Mouse (Mus musculus): ENCODE measurements at regions not wholly inside any gene's neighbourhood (a gene's known extent, or its start where the extent isn't known, plus 50 kb on each side); places are given as distances from the start of the nearest gene placed in this dataset.
A peak's percentile ranks its signal among the peaks of the same experiment; 100 is the strongest.

GRCm38 (mm10) chr2:51467027-51467694 is 160.2 kb upstream of the Tas2r134 start:
- Histone ChIP-seq H3K36me3 (ENCODE audit: control insufficient read depth, insufficient read depth, low read length) (no peaks in the 10 kb centered on the region), H3K4me1 (ENCODE audit: control insufficient read depth, insufficient read depth, low read length) (peaks cover 4% of the 10 kb centered on the region; the same call in 1 of the 2 replicates), H3K27ac (ENCODE audit: insufficient read depth, low read depth, low read length) (no peak overlapping the region), H3K4me3 (ENCODE audit: insufficient read depth, low read depth, low read length) (no peak overlapping the region), H3K27me3 (replicated peaks; ENCODE audit: control insufficient read depth, insufficient read depth, low read length) (no peaks in the 10 kb centered on the region)
- DNase-seq = peak; percentile 19
- TF ChIP-seq CTCF (conservative IDR thresholded peaks at IDR 0.05; ENCODE audit: insufficient read depth, insufficient read length, low read depth, low read length) = no peak
- no peak for TF ChIP-seq POLR2A (IDR thresholded peaks at IDR 0.05; ENCODE audit: low read depth, low read length)
- WGBS = 57% methylated on average over 7 of the region's 7 CpGs

GRCm38 (mm10) chr2:51466003-51466402 is 161.3 kb upstream of the Tas2r134 start:
- no peak for DNase-seq
- Histone ChIP-seq H3K4me3 (ENCODE audit: insufficient read depth, low read depth, low read length) (no peak overlapping the region), H3K27me3 (replicated peaks; ENCODE audit: control insufficient read depth, insufficient read depth, low read length) (no peaks in the 10 kb centered on the region), H3K4me1 (ENCODE audit: control insufficient read depth, insufficient read depth, low read length) (peaks cover 4% of the 10 kb centered on the region; the same call in 1 of the 2 replicates), H3K27ac (ENCODE audit: insufficient read depth, low read depth, low read length) (no peak overlapping the region), H3K36me3 (ENCODE audit: control insufficient read depth, insufficient read depth, low read length) (no peaks in the 10 kb centered on the region)
- 94% methylated on average over 7 of the region's 7 CpGs for WGBS
- TF ChIP-seq POLR2A (IDR thresholded peaks at IDR 0.05; ENCODE audit: low read depth, low read length) = no peak

DNA sequence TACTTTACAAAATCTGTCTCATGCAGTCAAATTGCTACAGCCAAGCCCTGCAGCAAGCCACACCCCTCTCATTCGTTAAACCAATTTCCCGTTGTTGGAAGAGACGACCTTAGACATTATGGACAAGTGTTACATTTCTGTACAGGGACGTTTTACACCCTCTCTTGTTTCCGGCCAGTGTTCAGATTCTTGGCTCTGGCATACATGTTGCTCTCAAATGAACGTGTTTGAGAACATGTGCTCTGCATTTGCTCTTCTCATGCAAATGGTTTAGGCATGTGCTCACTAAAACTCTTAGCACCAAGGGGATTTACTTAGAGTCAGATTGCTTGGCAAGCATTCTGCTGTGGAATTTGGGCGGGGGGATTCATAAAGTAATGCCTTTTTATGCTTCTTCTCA is 161.7 kb upstream of the Tas2r134 start:
- H3K27me3 ChIP-seq (replicated peaks; ENCODE audit: control insufficient read depth, insufficient read depth, low read length) = no peaks in the 10 kb centered on the region
- WGBS = 55% methylated on average over 7 of the region's 7 CpGs
- no peak overlapping the region for H3K27ac ChIP-seq (ENCODE audit: insufficient read depth, low read depth, low read length)
- no peak overlapping the region for H3K4me3 ChIP-seq (ENCODE audit: insufficient read depth, low read depth, low read length)
- no peaks in the 10 kb centered on the region for H3K36me3 ChIP-seq (ENCODE audit: control insufficient read depth, insufficient read depth, low read length)
- no peak for DNase-seq
- peaks cover 4% of the 10 kb centered on the region; the same call in 1 of the 2 replicates for H3K4me1 ChIP-seq (ENCODE audit: control insufficient read depth, insufficient read depth, low read length)
- TF ChIP-seq POLR2A (IDR thresholded peaks at IDR 0.05; ENCODE audit: low read depth, low read length) (no peak), CTCF (conservative IDR thresholded peaks at IDR 0.05; ENCODE audit: insufficient read depth, insufficient read length, low read depth, low read length) (no peak)

GRCm38 (mm10) chr2:51464356-51464755 is 163.0 kb upstream of the Tas2r134 start:
- TF ChIP-seq CTCF (conservative IDR thresholded peaks at IDR 0.05; ENCODE audit: insufficient read depth, insufficient read length, low read depth, low read length) (no peak), POLR2A (IDR thresholded peaks at IDR 0.05; ENCODE audit: low read depth, low read length) (no peak)
- no peaks in the 10 kb centered on the region for H3K27me3 ChIP-seq (replicated peaks; ENCODE audit: control insufficient read depth, insufficient read depth, low read length)
- no peak overlapping the region for H3K4me3 ChIP-seq (ENCODE audit: insufficient read depth, low read depth, low read length)
- H3K36me3 ChIP-seq (ENCODE audit: control insufficient read depth, insufficient read depth, low read length) = no peaks in the 10 kb centered on the region
- 75% methylated on average over 2 of the region's 2 CpGs for WGBS
- peaks cover 4% of the 10 kb centered on the region; the same call in 1 of the 2 replicates for H3K4me1 ChIP-seq (ENCODE audit: control insufficient read depth, insufficient read depth, low read length)
- DNase-seq = no peak
- no peak overlapping the region for H3K27ac ChIP-seq (ENCODE audit: insufficient read depth, low read depth, low read length)

DNA sequence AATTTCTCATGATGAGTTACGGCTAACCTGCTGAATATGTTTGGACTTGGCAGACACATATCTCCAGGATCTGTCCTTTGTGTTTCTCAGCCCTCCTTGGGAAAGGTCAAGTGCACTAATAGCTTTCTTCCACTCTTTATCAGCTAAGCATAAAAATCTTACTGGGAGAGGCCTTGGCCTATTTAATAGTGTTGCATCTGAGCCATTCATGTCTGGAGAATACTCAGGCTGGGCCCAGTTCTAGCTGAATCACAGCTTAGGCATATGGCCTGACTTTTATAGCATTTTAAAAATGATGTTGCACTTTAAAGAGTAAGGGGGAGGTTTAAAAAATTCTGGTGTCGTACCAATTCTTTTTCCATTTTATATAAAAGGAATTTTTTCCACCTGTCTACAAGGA is 166.4 kb upstream of the Tas2r134 start:
- TF ChIP-seq CTCF (conservative IDR thresholded peaks at IDR 0.05; ENCODE audit: insufficient read depth, insufficient read length, low read depth, low read length) (no peak), POLR2A (IDR thresholded peaks at IDR 0.05; ENCODE audit: low read depth, low read length) (no peak)
- no peak for DNase-seq

DNA sequence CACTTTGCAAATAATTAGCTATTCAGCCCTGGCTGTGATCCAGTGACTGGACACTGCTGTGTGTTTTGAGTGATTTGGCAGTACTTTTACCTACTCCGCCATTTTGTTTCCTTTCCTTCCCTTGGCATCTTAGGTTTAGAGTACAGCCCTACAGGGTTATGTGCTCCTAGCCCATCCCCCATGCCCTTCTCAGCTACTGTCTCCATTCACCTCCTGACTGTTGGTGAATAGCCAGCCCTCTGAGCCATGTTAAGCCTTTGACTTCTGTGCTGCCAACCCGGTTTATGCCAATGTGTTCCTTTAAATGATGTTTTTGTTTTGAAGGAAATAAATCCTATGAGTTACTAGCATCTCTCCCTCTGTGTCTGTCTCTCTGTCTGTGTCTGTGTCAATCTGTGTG is 167.8 kb upstream of the Tas2r134 start:
- no peak overlapping the region for H3K27ac ChIP-seq (ENCODE audit: insufficient read depth, low read depth, low read length)
- H3K4me1 ChIP-seq (ENCODE audit: control insufficient read depth, insufficient read depth, low read length) = no peaks in the 10 kb centered on the region; the same call in 1 of the 2 replicates
- no peaks in the 10 kb centered on the region for H3K36me3 ChIP-seq (ENCODE audit: control insufficient read depth, insufficient read depth, low read length)
- DNase-seq = peak; percentile 12
- 70% methylated on average over 2 of the region's 2 CpGs for WGBS
- H3K4me3 ChIP-seq (ENCODE audit: insufficient read depth, low read depth, low read length) = no peak overlapping the region
- no peaks in the 10 kb centered on the region for H3K27me3 ChIP-seq (replicated peaks; ENCODE audit: control insufficient read depth, insufficient read depth, low read length)
- TF ChIP-seq CTCF (conservative IDR thresholded peaks at IDR 0.05; ENCODE audit: insufficient read depth, insufficient read length, low read depth, low read length) (no peak), POLR2A (IDR thresholded peaks at IDR 0.05; ENCODE audit: low read depth, low read length) (no peak)

More for the DNA sequence above, 166.4 kb upstream of the Tas2r134 start:
- Histone ChIP-seq H3K27ac (ENCODE audit: insufficient read depth, low read depth, low read length) (no peak overlapping the region), H3K27me3 (replicated peaks; ENCODE audit: control insufficient read depth, insufficient read depth, low read length) (no peaks in the 10 kb centered on the region), H3K36me3 (ENCODE audit: control insufficient read depth, insufficient read depth, low read length) (no peaks in the 10 kb centered on the region), H3K4me1 (ENCODE audit: control insufficient read depth, insufficient read depth, low read length) (no peaks in the 10 kb centered on the region; the same call in 1 of the 2 replicates), H3K4me3 (ENCODE audit: insufficient read depth, low read depth, low read length) (no peak overlapping the region)
- 88% methylated on average over 2 of the region's 2 CpGs for WGBS

- H3K27me3 ChIP-seq (replicated peaks; ENCODE audit: control insufficient read depth, insufficient read depth, low read length) = no peaks in the 10 kb centered on the region
- no peak for DNase-seq
- H3K36me3 ChIP-seq (ENCODE audit: control insufficient read depth, insufficient read depth, low read length) = no peaks in the 10 kb centered on the region
- H3K4me3 ChIP-seq (ENCODE audit: insufficient read depth, low read depth, low read length) = no peak overlapping the region
- TF ChIP-seq CTCF (conservative IDR thresholded peaks at IDR 0.05; ENCODE audit: insufficient read depth, insufficient read length, low read depth, low read length) (no peak), POLR2A (IDR thresholded peaks at IDR 0.05; ENCODE audit: low read depth, low read length) (no peak)
- WGBS = 77% methylated on average over 2 of the region's 2 CpGs
- H3K4me1 ChIP-seq (ENCODE audit: control insufficient read depth, insufficient read depth, low read length) = no peaks in the 10 kb centered on the region; the same call in 1 of the 2 replicates
- no peak overlapping the region for H3K27ac ChIP-seq (ENCODE audit: insufficient read depth, low read depth, low read length)
These were observed 169.6 kb upstream of the Tas2r134 start for GRCm38 (mm10) chr2:51457717-51458116.

Data from kidney, adult 2 months (tissue).